Mouse (Mus musculus) neural tube, embryonic 12.5 days (tissue): ENCODE data around the gene Drg1. TPM values are rescaled to one million over a fixed set of nuclear protein-coding genes. Genes with fewer than 3 reads are reported as not detected.
"Not testable (repeated sequence)": the region's sequence is repeated elsewhere in the genome, so short reads cannot be mapped to it uniquely, and the experiment has no call there.

Experiments used
- ATAC-seq: fragments of 200-750 bp; cut with Nextera tagmentation; 2 replicates; pipeline ENCODE4 v1.8.0; 2017; ENCODE audit warnings: low read depth, mild to moderate bottlenecking, moderate TSS enrichment, moderate library complexity; ENCODE audit not compliant: low FRiP score
- H3K27ac ChIP-seq: fragments of 300-500 bp; sonication (generic); 2 replicates; pipeline ENCODE4 v1.5.1; 2016
- H3K27me3 ChIP-seq: fragments of 300-500 bp; sonication (generic); replicated peaks from 2 replicates; pipeline ENCODE4 v1.6.1; 2016; ENCODE audit warnings: mild to moderate bottlenecking
- H3K36me3 ChIP-seq: fragments of 300-500 bp; sonication (generic); 2 replicates; pipeline ENCODE4 v1.6.1; 2016; ENCODE audit warnings: mild to moderate bottlenecking
- H3K4me1 ChIP-seq: fragments of 300-500 bp; sonication (generic); 2 replicates; pipeline ENCODE4 v1.6.1; 2016
- H3K4me2 ChIP-seq: fragments of 300-500 bp; sonication (generic); replicated peaks from 2 replicates; pipeline ENCODE4 v1.6.1; 2016; ENCODE audit warnings: mild to moderate bottlenecking
- H3K4me3 ChIP-seq: fragments of 300-500 bp; sonication (generic); 2 replicates; pipeline ENCODE4 v1.5.1; 2016
- H3K9ac ChIP-seq: fragments of 300-500 bp; sonication (generic); 2 replicates; pipeline ENCODE4 v1.6.1; 2016; ENCODE audit warnings: mild to moderate bottlenecking
- H3K9me3 ChIP-seq: fragments of 300-500 bp; sonication (generic); 2 replicates; pipeline ENCODE4 v1.6.1; 2016; ENCODE audit warnings: mild to moderate bottlenecking
- WGBS: fragments of 180-500 bp; shearing (Covaris S2); methylation state at CpG from one replicate; pipeline ENCODE4 v1.1.7; 2016; 5-methylcytosine and 5-hydroxymethylcytosine counted together
- polyA plus RNA-seq: library from polyadenylated mRNA; unstranded; fragments of >200 nt; fragmentation: Nextera tagmentation; extraction: Ambion mirVana; gene quantifications from 2 replicates; pipeline ENCODE4 v1.2.1, GENCODE M21; 2016

Drg1 gene
- polyA plus RNA-seq, 1 experiment from 2014 or later, result 261 TPM

DNA sequence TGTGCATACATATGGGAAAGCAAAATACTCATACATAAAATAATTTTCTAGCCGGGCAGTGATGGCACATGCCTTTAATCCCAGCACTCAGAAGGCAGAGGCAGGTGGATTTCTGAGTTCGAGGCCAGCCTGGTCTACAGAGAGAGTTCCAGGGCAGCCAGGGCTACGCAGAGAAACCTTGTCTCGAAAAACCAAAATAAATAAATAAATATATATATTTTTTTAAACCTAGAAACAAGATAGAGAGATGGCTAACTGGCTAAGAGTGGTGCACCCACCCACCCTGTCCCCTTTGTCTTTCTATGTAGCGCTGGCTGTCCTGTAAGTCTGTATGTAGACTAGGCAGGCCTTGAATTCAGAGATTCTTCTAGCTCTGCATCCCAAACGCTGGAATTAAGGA is 93.7 kb downstream of the Drg1 start:
- H3K4me2 ChIP-seq, H3K4me3 ChIP-seq, H3K27me3 ChIP-seq, ATAC-seq, H3K27ac ChIP-seq, H3K36me3 ChIP-seq, H3K4me1 ChIP-seq, H3K9ac ChIP-seq: not testable (repeated sequence)
- H3K9me3 ChIP-seq, result peaks cover 10% of the 10 kb centered on the region
- WGBS, result 64% methylated on average over 5 of the region's 6 CpGs

GRCm38 (mm10) chr11:3171931-3172330 is 94.3 kb downstream of the Drg1 start:
- not testable (repeated sequence) for H3K4me3 ChIP-seq, H3K36me3 ChIP-seq, H3K9ac ChIP-seq, H3K4me2 ChIP-seq, ATAC-seq, H3K27me3 ChIP-seq, H3K4me1 ChIP-seq, H3K27ac ChIP-seq
- WGBS, result 67% methylated on average over 1 of the region's 1 CpGs
- peaks cover 10% of the 10 kb centered on the region for H3K9me3 ChIP-seq

DNA sequence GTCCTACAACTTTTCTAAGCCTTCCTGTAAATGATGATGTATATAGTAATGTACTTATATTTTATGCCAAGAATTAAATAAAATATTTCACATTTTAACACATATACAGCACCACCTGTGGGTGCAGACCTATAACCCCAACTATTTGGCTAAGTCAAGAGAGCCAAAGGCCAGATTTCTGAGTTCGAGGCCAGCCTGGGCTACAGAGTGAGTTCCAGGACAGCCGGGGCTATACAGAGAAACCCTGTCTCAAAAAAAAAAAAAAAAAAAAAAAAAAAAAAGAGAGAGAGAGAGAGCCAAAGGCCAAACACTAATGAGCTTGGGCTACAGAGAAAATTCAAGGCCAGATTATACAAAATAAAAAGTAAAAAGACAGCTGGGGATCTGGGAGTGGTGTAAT is 97.2 kb downstream of the Drg1 start:
- H3K27ac ChIP-seq, H3K36me3 ChIP-seq, ATAC-seq, H3K9ac ChIP-seq, H3K4me2 ChIP-seq, H3K4me1 ChIP-seq, H3K4me3 ChIP-seq, H3K27me3 ChIP-seq: not testable (repeated sequence)
- H3K9me3 ChIP-seq, result peaks cover 16% of the 10 kb centered on the region
- WGBS, result 74% methylated on average over 2 of the region's 2 CpGs

- H3K4me1 ChIP-seq, H3K27me3 ChIP-seq, H3K4me3 ChIP-seq, H3K27ac ChIP-seq, H3K4me2 ChIP-seq, H3K9ac ChIP-seq, ATAC-seq, H3K36me3 ChIP-seq: not testable (repeated sequence)
- peaks cover 13% of the 10 kb centered on the region for H3K9me3 ChIP-seq
- 74% methylated on average over 4 of the region's 4 CpGs for WGBS
Observed at GRCm38 (mm10) chr11:3167571-3168001, 98.6 kb downstream of the Drg1 start.

- H3K36me3 ChIP-seq, H3K4me1 ChIP-seq, ATAC-seq, H3K4me3 ChIP-seq, H3K27ac ChIP-seq, H3K9ac ChIP-seq, H3K27me3 ChIP-seq, H3K4me2 ChIP-seq: not testable (repeated sequence)
- H3K9me3 ChIP-seq, result peaks cover 18% of the 10 kb centered on the region
- 91% methylated on average over 4 of the region's 4 CpGs for WGBS
Observed at GRCm38 (mm10) chr11:3167129-3167528, 99.1 kb downstream of the Drg1 start.

GRCm38 (mm10) chr11:3166321-3166720 is 99.9 kb downstream of the Drg1 start:
- not testable (repeated sequence) for H3K27ac ChIP-seq, H3K4me3 ChIP-seq, H3K9ac ChIP-seq, H3K4me2 ChIP-seq, H3K27me3 ChIP-seq, H3K36me3 ChIP-seq, H3K4me1 ChIP-seq, ATAC-seq
- peaks cover 13% of the 10 kb centered on the region for H3K9me3 ChIP-seq

DNA sequence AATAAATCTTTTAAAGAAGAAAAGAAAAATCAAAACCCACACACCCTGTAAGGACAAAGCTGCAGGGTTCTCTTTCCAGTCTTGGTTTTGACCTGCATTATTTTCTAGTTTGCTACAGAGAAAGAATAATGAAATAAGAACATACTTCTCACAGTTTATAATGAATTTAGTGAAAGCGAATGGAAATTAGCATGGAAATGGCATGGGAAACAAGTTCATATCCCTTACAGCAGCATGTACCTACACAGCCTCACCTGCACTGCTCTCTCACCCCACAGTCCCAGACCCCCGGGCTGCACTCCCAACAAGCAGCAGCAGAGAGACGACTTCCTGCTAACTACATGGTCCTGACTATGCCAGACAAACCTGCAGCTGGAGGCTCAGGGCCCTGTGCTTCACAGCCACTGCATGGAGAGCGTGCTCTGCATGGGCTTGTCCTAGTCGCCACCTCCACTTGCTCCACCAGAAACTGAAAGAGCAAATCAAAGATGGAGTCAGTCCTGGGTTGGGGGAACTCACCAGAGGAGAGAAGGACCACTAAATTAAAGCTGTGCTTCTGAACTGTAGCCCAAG is 100.9 kb downstream of the Drg1 start:
- ATAC-seq, H3K27ac ChIP-seq, H3K4me3 ChIP-seq, H3K4me1 ChIP-seq, H3K27me3 ChIP-seq, H3K9ac ChIP-seq, H3K4me2 ChIP-seq, H3K36me3 ChIP-seq: not testable (repeated sequence)
- H3K9me3 ChIP-seq, result peaks cover 14% of the 10 kb centered on the region
- WGBS, result 90% methylated on average over 3 of the region's 5 CpGs

DNA sequence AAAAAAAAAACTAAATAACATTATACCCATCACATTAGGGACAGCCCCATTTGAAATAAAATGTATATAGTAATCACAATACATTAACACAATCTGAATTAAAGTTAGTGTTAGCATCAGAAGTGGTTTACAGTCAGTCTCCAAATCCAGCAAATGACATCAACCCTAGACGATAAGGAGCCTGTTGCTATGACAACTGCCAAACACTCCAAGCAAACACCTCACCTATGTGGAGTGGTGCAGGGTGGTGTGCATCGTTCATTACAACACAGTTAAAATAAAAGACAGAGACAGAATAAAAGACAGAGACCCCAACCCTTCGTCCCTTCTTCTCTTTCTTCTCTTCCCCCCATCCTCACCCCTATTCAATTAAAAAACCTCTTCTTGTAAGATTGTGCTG is 102.6 kb downstream of the Drg1 start:
- H3K9ac ChIP-seq, H3K36me3 ChIP-seq, ATAC-seq, H3K27me3 ChIP-seq, H3K4me3 ChIP-seq, H3K4me1 ChIP-seq, H3K4me2 ChIP-seq, H3K27ac ChIP-seq: not testable (repeated sequence)
- H3K9me3 ChIP-seq, result peaks cover 14% of the 10 kb centered on the region
- WGBS, result 79% methylated on average over 3 of the region's 3 CpGs

DNA sequence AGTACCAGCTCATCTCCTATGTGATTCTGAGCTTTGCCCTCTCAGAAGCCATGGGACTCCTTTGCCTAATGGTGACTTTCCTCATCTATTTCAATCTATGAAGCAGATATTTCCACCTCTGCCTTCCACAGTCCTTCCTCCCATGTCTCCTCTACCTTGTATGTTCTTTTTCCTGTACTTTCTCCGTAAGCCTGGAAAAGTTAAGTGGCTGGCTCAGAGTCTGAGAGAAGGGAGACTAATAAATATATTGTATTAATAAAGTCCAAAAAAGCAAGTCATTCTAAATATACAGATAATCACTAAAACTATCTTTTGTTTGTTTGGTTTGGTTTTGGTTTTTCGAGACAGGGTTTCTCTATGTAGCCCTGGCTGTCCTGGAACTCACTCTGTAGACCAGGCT is 103.1 kb downstream of the Drg1 start:
- ATAC-seq, H3K9ac ChIP-seq, H3K4me2 ChIP-seq, H3K4me1 ChIP-seq, H3K36me3 ChIP-seq, H3K4me3 ChIP-seq, H3K27ac ChIP-seq, H3K27me3 ChIP-seq: not testable (repeated sequence)
- 90% methylated on average over 2 of the region's 2 CpGs for WGBS
- H3K9me3 ChIP-seq, result peaks cover 14% of the 10 kb centered on the region

DNA sequence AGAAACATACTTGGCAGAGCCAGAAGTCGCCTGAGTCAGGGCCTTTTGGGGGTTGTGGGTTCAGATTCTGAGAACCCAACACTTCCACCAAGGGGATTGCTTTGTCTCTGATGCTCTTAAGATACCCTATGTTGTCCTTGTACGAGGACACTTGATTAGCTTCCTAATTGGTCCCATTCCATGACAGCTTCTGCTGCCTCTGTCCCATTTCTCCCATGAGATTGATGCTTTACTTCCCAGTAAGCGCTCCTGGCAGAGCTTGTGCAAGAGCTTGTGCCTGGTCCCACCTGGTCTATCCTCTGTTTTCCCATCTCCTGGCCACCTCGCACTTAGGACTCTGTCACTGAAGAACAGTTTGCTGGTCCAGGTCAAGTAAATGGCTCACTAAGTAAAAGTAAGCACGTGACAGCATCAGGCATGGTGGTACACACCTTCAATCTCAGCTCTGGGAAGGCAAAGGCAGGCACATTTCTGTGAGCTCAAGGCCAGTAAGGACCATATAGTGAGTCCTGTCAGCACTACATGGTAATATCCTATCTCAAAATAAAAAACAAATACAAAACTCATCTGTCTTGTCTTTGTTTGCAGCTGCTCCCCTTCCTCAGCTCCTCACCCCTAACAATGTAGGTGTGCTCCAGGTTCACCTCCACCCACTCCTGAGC is 103.8 kb downstream of the Drg1 start:
- 72% methylated on average over 5 of the region's 5 CpGs for WGBS
- Histone ChIP-seq H3K9me3 (peaks cover 17% of the 10 kb centered on the region), H3K4me3 (0 out of 2 replicates have a peak overlapping the region, but pooled peaks have one; percentile 0)
- not testable (repeated sequence) for H3K4me2 ChIP-seq, H3K27ac ChIP-seq, H3K27me3 ChIP-seq, H3K36me3 ChIP-seq, H3K9ac ChIP-seq, H3K4me1 ChIP-seq
- peak; percentile 27 for ATAC-seq

- ATAC-seq, H3K27me3 ChIP-seq, H3K9ac ChIP-seq, H3K4me1 ChIP-seq, H3K4me3 ChIP-seq, H3K36me3 ChIP-seq, H3K4me2 ChIP-seq, H3K27ac ChIP-seq: not testable (repeated sequence)
- WGBS, result 67% methylated on average over 1 of the region's 2 CpGs
- peaks cover 17% of the 10 kb centered on the region for H3K9me3 ChIP-seq
Observed at GRCm38 (mm10) chr11:3161370-3161769, 104.8 kb downstream of the Drg1 start.

- H3K4me3 ChIP-seq, H3K9ac ChIP-seq, H3K36me3 ChIP-seq, H3K27ac ChIP-seq, ATAC-seq, H3K27me3 ChIP-seq, H3K4me2 ChIP-seq, H3K4me1 ChIP-seq: not testable (repeated sequence)
- H3K9me3 ChIP-seq, result peaks cover 15% of the 10 kb centered on the region
- 93% methylated on average over 4 of the region's 4 CpGs for WGBS
Observed at GRCm38 (mm10) chr11:3158800-3159199, 107.4 kb downstream of the Drg1 start.

DNA sequence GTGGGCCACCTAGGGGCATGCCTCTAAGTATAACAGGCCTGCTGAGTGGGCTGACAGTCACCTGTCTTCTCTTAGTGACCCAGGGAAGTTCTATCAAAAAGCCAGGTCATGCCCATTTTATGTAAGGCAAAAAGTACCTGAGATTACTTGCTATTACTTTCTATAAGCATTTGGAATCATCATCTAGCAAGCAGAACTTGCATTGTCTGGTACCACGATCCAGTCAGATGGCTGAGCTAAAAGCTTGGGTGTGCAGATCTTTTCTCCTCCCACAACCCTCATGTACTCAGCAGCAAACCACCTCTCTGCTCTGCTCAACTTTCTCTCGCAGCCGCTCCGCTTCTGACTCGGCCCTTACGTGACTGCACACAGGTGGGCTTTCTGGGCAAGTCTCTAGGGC is 108.2 kb downstream of the Drg1 start:
- not testable (repeated sequence) for H3K4me1 ChIP-seq, H3K27me3 ChIP-seq, ATAC-seq, H3K4me2 ChIP-seq, H3K27ac ChIP-seq, H3K36me3 ChIP-seq, H3K9ac ChIP-seq, H3K4me3 ChIP-seq
- H3K9me3 ChIP-seq, result peaks cover 18% of the 10 kb centered on the region
- 96% methylated on average over 6 of the region's 6 CpGs for WGBS
